Comparison of ENCODE assay signal across 20 mouse cellular contexts in genomic region chr14:117093586-117093985, GRCm38 (mm10).
DNase-seq lines count a peak whose midpoint lies in the region; ATAC-seq lines count a peak whose summit lies in the region.
"Had no signal": no experiment of that assay in that cellular context is flagged by ENCODE, and none has a peak within 500 bp of the region (broad histone marks: within the 10 kb centered on the region; RNA-seq: fewer than 3 reads in every experiment).

No protein-coding gene starts in this region.

- peak; percentile 59 for DNase-seq in midbrain, embryonic 11.5 days (ENCODE audit: low spot score, missing footprints)
- DNase-seq in 3T3-L1 (ENCODE audit: low read depth, low spot score): peak; percentile 61
- DNase-seq in right cerebral cortex, postnatal 4 days: no peak
- DNase-seq: adrenal gland, adult 2 months; adrenal gland, adult 8-10 months; adrenal gland, postnatal 10 days; adrenal gland, postnatal 14 days; adrenal gland, postnatal 25 days; adrenal gland, postnatal 36 days; B cell, adult 2 months; cerebellum, adult 11 months; cerebellum, adult 11-12 months; cerebellum, adult 18-20 months; cerebellum, adult 2 months had no signal

- no peak overlapping the region for H3K4me2 ChIP-seq in midbrain, embryonic 11.5 days
- no peak overlapping the region for H3K4me2 ChIP-seq in midbrain, embryonic 15.5 days

- 90% methylated on average over 4 of the region's 4 CpGs for WGBS in midbrain, embryonic 11.5 days
- WGBS in midbrain, embryonic 15.5 days: 92% methylated on average over 4 of the region's 4 CpGs

- H3K27me3 ChIP-seq in midbrain, embryonic 11.5 days (ENCODE audit: control insufficient read depth, insufficient read depth, low read length): no peaks in the 10 kb centered on the region
- no peaks in the 10 kb centered on the region for H3K27me3 ChIP-seq in midbrain, embryonic 15.5 days (replicated peaks)
- H3K27me3 ChIP-seq: CH12.LX, Patski had no signal

- H3K9ac ChIP-seq in midbrain, embryonic 11.5 days (ENCODE audit: low read length): no peak overlapping the region
- H3K9ac ChIP-seq in midbrain, embryonic 15.5 days: no peak overlapping the region

- H3K9me3 ChIP-seq in midbrain, embryonic 11.5 days (ENCODE audit: control insufficient read depth, low read length): no peaks in the 10 kb centered on the region
- H3K9me3 ChIP-seq in midbrain, embryonic 15.5 days: no peaks in the 10 kb centered on the region

- ATAC-seq in midbrain, embryonic 11.5 days (ENCODE audit: low FRiP score): no peak
- ATAC-seq in midbrain, embryonic 15.5 days (replicated peaks): no peak
- ATAC-seq: activated CD4-positive, CD25-positive, alpha-beta regulatory T cell, adult 4 months; CD4-positive, CD25-positive, alpha-beta regulatory T cell, adult 4 months; Patski had no signal

- no peaks in the 10 kb centered on the region for H3K36me3 ChIP-seq in midbrain, embryonic 11.5 days (ENCODE audit: control insufficient read depth, insufficient read depth, low read length)
- H3K36me3 ChIP-seq in midbrain, embryonic 15.5 days (replicated peaks): no peaks in the 10 kb centered on the region
- H3K36me3 ChIP-seq: G1E had no signal

- H3K4me1 ChIP-seq in midbrain, embryonic 11.5 days (ENCODE audit: control insufficient read depth, insufficient read depth, low read length): no peaks in the 10 kb centered on the region
- no peaks in the 10 kb centered on the region for H3K4me1 ChIP-seq in midbrain, embryonic 15.5 days

- H3K27ac ChIP-seq in midbrain, embryonic 11.5 days (ENCODE audit: low read depth, low read length): no peak overlapping the region
- no peak overlapping the region for H3K27ac ChIP-seq in midbrain, embryonic 15.5 days

- H3K4me3 ChIP-seq in midbrain, embryonic 11.5 days (ENCODE audit: low read depth, low read length): no peak overlapping the region
- H3K4me3 ChIP-seq in midbrain, embryonic 15.5 days: no peak overlapping the region
